Mouse (Mus musculus): ENCODE measurements around the gene Dvl3. TPM values are rescaled to one million over a fixed set of nuclear protein-coding genes. Genes with fewer than 3 reads are reported as not detected.
"Not testable (repeated sequence)": the region's sequence is repeated elsewhere in the genome, so short reads cannot be mapped to it uniquely, and the experiment has no call there.

Gene Dvl3
- polyA plus RNA-seq, 2 experiments: 26.5 to 74.8 TPM

DNA sequence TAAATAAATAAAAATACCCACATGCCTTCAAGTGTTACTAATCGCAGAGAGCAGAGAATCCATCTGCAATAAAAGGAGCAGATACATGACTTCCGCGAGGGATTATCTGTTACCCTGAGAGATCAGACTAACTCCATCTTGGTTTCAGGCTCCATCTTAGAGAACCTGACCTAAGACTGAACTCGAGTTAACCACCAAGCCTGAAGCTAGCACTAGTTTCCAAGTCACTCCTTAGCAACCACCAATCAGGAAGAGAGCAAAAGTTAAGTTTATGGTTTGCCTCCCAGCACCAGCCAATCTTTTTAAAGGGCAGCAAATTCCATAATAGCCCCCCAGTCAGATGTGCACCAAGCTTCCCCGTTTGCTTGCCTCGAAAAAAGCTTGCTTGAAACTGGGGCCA, 42.0 kb upstream of the Dvl3 start:
- DNase-seq (ENCODE audit: low spot score): no peak
- Histone ChIP-seq H3K27me3 (ENCODE audit: control insufficient read depth, insufficient read depth, low read length) (no peaks in the 10 kb centered on the region), H3K27ac (replicated peaks; ENCODE audit: low read depth, low read length) (no peak overlapping the region), H3K4me3 (replicated peaks; ENCODE audit: low read length) (no peak overlapping the region), H3K9me3 (ENCODE audit: control insufficient read depth, low read length) (no peaks in the 10 kb centered on the region), H3K36me3 (ENCODE audit: control insufficient read depth, insufficient read depth, low read length) (no peaks in the 10 kb centered on the region), H3K4me2 (replicated peaks; ENCODE audit: low read depth, low read length, severe bottlenecking) (no peak overlapping the region), H3K9ac (ENCODE audit: low read depth, low read length, severe bottlenecking) (no peak overlapping the region), H3K4me1 (ENCODE audit: control insufficient read depth, insufficient read depth, low read length) (peaks cover 3% of the 10 kb centered on the region; the same call in 1 of the 2 replicates)
- 78% methylated on average over 6 of the region's 6 CpGs for WGBS
- no peak for ATAC-seq (ENCODE audit: low FRiP score, low read depth)
- no peak for TF ChIP-seq POLR2A (IDR thresholded peaks at IDR 0.05; ENCODE audit: borderline replicate concordance, extremely low read depth, insufficient read depth, insufficient read length)

DNA sequence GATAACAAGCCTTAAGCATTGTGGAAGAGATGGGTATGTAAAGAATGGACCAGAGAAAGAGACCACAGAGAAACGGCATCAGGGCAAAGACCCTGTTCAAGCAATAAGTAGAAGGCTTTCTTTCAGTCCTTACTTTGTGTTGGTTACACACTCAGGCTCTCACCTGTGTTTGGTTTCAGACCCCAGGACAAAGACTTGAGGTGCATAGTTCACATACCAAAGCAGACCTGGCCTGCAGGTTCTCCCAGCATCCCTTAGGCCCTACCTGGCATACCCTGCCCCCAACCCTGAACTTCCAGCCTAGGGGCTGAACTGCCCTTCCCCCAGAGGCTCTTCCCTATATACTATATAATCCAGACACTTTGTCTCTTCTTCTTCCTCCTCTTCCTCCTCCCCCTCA, 41.4 kb upstream of the Dvl3 start:
- H3K27me3 ChIP-seq (ENCODE audit: control insufficient read depth, insufficient read depth, low read length): no peaks in the 10 kb centered on the region
- no peak overlapping the region for H3K4me2 ChIP-seq (replicated peaks; ENCODE audit: low read depth, low read length, severe bottlenecking)
- no peaks in the 10 kb centered on the region for H3K36me3 ChIP-seq (ENCODE audit: control insufficient read depth, insufficient read depth, low read length)
- H3K9me3 ChIP-seq (ENCODE audit: control insufficient read depth, low read length): no peaks in the 10 kb centered on the region
- no peak for TF ChIP-seq POLR2A (IDR thresholded peaks at IDR 0.05; ENCODE audit: borderline replicate concordance, extremely low read depth, insufficient read depth, insufficient read length)
- ATAC-seq (ENCODE audit: low FRiP score, low read depth) (no peak), DNase-seq (ENCODE audit: low spot score) (no peak)
- WGBS: 85% methylated on average over 1 of the region's 1 CpGs
- no peak overlapping the region for H3K9ac ChIP-seq (ENCODE audit: low read depth, low read length, severe bottlenecking)
- H3K4me1 ChIP-seq (ENCODE audit: control insufficient read depth, insufficient read depth, low read length): peaks cover 3% of the 10 kb centered on the region; the same call in 1 of the 2 replicates
- no peak overlapping the region for H3K27ac ChIP-seq (replicated peaks; ENCODE audit: low read depth, low read length)
- no peak overlapping the region for H3K4me3 ChIP-seq (replicated peaks; ENCODE audit: low read length)

- ATAC-seq (ENCODE audit: low FRiP score, low read depth) (peak; percentile 66), DNase-seq (ENCODE audit: low spot score) (peak; percentile 78)
- no peak overlapping the region for H3K4me2 ChIP-seq (replicated peaks; ENCODE audit: low read depth, low read length, severe bottlenecking)
- H3K36me3 ChIP-seq (ENCODE audit: control insufficient read depth, insufficient read depth, low read length): no peaks in the 10 kb centered on the region
- no peak for TF ChIP-seq POLR2A (IDR thresholded peaks at IDR 0.05; ENCODE audit: borderline replicate concordance, extremely low read depth, insufficient read depth, insufficient read length)
- H3K27me3 ChIP-seq (ENCODE audit: control insufficient read depth, insufficient read depth, low read length): no peaks in the 10 kb centered on the region
- no peak overlapping the region for H3K9ac ChIP-seq (ENCODE audit: low read depth, low read length, severe bottlenecking)
- peaks cover 3% of the 10 kb centered on the region; the same call in 1 of the 2 replicates for H3K4me1 ChIP-seq (ENCODE audit: control insufficient read depth, insufficient read depth, low read length)
- H3K9me3 ChIP-seq (ENCODE audit: control insufficient read depth, low read length): no peaks in the 10 kb centered on the region
- 23% methylated on average over 1 of the region's 1 CpGs for WGBS
- H3K4me3 ChIP-seq (replicated peaks; ENCODE audit: low read length): no peak overlapping the region
- H3K27ac ChIP-seq (replicated peaks; ENCODE audit: low read depth, low read length): peak overlapping the region; percentile 62
Observed at GRCm38 (mm10) chr16:20476857-20477256, 39.9 kb upstream of the Dvl3 start.

- WGBS: 41% methylated on average over 3 of the region's 3 CpGs
- ATAC-seq (ENCODE audit: low FRiP score, low read depth): peak; percentile 48
- TF ChIP-seq POLR2A (IDR thresholded peaks at IDR 0.05; ENCODE audit: borderline replicate concordance, extremely low read depth, insufficient read depth, insufficient read length): no peak
- Histone ChIP-seq H3K36me3 (ENCODE audit: control insufficient read depth, insufficient read depth, low read length) (no peaks in the 10 kb centered on the region), H3K27ac (replicated peaks; ENCODE audit: low read depth, low read length) (peak overlapping the region; percentile 61; the same call in 1 of the 2 replicates), H3K4me2 (replicated peaks; ENCODE audit: low read depth, low read length, severe bottlenecking) (no peak overlapping the region), H3K4me3 (replicated peaks; ENCODE audit: low read length) (no peak overlapping the region), H3K27me3 (ENCODE audit: control insufficient read depth, insufficient read depth, low read length) (no peaks in the 10 kb centered on the region), H3K4me1 (ENCODE audit: control insufficient read depth, insufficient read depth, low read length) (peaks cover 3% of the 10 kb centered on the region; the same call in 1 of the 2 replicates), H3K9me3 (ENCODE audit: control insufficient read depth, low read length) (no peaks in the 10 kb centered on the region), H3K9ac (ENCODE audit: low read depth, low read length, severe bottlenecking) (no peak overlapping the region)
- DNase-seq (ENCODE audit: low spot score): no peak
Observed at GRCm38 (mm10) chr16:20477270-20477669, 39.5 kb upstream of the Dvl3 start.

DNA sequence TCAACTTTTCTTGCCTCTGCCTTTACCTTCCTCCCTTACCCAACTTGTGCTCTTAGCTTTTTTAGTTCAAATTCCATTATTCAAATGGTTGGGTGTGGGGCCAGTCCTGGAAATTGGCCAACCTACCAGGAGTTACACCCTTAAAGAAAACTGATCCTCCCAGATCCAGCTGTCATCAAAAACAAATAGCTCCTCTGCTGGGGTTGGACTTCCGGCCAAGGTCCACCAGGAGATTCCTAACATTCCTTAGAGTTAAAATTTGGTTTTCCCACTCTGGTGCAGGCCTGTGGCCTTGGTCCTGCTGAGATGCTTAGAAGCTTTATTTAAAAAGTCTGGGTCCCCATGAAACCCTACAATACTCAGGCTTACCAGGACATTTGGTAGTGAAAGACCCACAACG, 38.3 kb upstream of the Dvl3 start:
- no peak overlapping the region for H3K4me2 ChIP-seq (replicated peaks; ENCODE audit: low read depth, low read length, severe bottlenecking)
- H3K4me1 ChIP-seq (ENCODE audit: control insufficient read depth, insufficient read depth, low read length): peaks cover 3% of the 10 kb centered on the region; the same call in 1 of the 2 replicates
- no peaks in the 10 kb centered on the region for H3K9me3 ChIP-seq (ENCODE audit: control insufficient read depth, low read length)
- peak; percentile 30; the same call in 1 of the 2 replicates for ATAC-seq (ENCODE audit: low FRiP score, low read depth)
- peak; percentile 34 for DNase-seq (ENCODE audit: low spot score)
- TF ChIP-seq POLR2A (IDR thresholded peaks at IDR 0.05; ENCODE audit: borderline replicate concordance, extremely low read depth, insufficient read depth, insufficient read length): no peak
- no peaks in the 10 kb centered on the region for H3K27me3 ChIP-seq (ENCODE audit: control insufficient read depth, insufficient read depth, low read length)
- no peak overlapping the region for H3K9ac ChIP-seq (ENCODE audit: low read depth, low read length, severe bottlenecking)
- H3K4me3 ChIP-seq (replicated peaks; ENCODE audit: low read length): no peak overlapping the region
- no peaks in the 10 kb centered on the region for H3K36me3 ChIP-seq (ENCODE audit: control insufficient read depth, insufficient read depth, low read length)
- H3K27ac ChIP-seq (replicated peaks; ENCODE audit: low read depth, low read length): no peak overlapping the region
- whole genome bisulfite sequencing: 45% methylated on average over 2 of the region's 2 CpGs

DNA sequence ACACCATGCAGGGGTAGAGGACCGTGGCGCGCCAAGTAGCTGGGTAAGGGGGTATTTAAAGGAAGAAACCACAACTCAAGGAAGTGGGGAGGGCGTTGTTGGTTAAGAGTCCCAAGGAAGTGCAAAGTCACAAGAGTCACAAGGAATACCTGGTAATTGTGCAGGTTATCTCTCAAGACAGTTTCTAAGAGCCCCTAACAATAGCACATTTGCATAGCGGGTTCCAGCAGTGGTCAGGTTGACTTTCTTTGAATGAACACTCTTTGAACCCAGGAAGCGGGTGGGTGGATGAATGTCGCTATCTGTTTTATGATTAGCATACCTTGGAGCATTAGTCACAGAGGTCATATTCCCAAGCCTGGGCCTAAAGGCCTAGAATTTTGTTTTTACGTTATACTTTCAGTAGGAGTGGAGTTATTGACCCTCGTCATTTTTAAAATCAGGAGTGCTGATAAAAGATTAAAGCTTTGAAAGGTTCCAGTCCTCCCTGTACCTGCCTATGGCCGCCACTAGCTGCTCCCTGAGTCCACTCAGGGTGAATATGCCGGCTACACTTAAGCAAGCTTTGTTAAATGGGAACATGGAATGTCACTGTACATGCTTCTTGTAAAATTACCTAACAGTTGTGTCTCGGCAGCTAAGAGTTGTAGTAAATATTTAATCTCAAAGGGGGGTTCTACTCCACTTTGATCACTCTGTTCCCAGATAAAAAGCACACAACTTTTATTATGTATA, 37.6 kb upstream of the Dvl3 start:
- not testable (repeated sequence) for DNase-seq (ENCODE audit: low spot score); H3K27me3 ChIP-seq (ENCODE audit: control insufficient read depth, insufficient read depth, low read length); H3K36me3 ChIP-seq (ENCODE audit: control insufficient read depth, insufficient read depth, low read length); ATAC-seq (ENCODE audit: low FRiP score, low read depth); H3K4me1 ChIP-seq (ENCODE audit: control insufficient read depth, insufficient read depth, low read length); H3K9me3 ChIP-seq (ENCODE audit: control insufficient read depth, low read length); H3K4me3 ChIP-seq (replicated peaks; ENCODE audit: low read length); H3K4me2 ChIP-seq (replicated peaks; ENCODE audit: low read depth, low read length, severe bottlenecking); H3K27ac ChIP-seq (replicated peaks; ENCODE audit: low read depth, low read length); H3K9ac ChIP-seq (ENCODE audit: low read depth, low read length, severe bottlenecking)
- 89% methylated on average over 12 of the region's 12 CpGs for WGBS

Data from limb, embryonic 14.5 days (tissue).